Mouse (Mus musculus) CH12.LX (cell line): Measurements from ENCODE around the gene Prr29.
A peak's percentile ranks its signal among the peaks of the same experiment; 100 is the strongest.

Source experiments
- CTCF ChIP-seq, 2 experiments: IDR thresholded peaks in 1 of 2; conservative IDR thresholded peaks in 1 of 2; 2 replicates each; pipeline ENCODE4 v1.5.1; 2011 to 2012; ENCODE audit warnings: low read depth in 2 of 2, low read length in 2 of 2, improper control_type of control experiment in 1 of 2, inconsistent platforms in 1 of 2, mild to moderate bottlenecking in 1 of 2, moderate library complexity in 1 of 2
- ELF1 ChIP-seq: IDR thresholded peaks from 2 replicates; pipeline ENCODE4 v1.6.1; 2014; ENCODE audit warnings: low read depth, mild to moderate bottlenecking, inconsistent platforms, low read length, improper control_type of control experiment
- EP300 ChIP-seq: IDR thresholded peaks from 2 replicates; pipeline ENCODE4 v1.6.1; 2011; ENCODE audit warnings: low read length, improper control_type of control experiment
- MAFK ChIP-seq: IDR thresholded peaks from 2 replicates; pipeline ENCODE4 v1.6.1; 2011; ENCODE audit warnings: low read length, improper control_type of control experiment; ENCODE audit not compliant: insufficient replicate concordance
- MAX ChIP-seq: IDR thresholded peaks from 2 replicates; pipeline ENCODE4 v1.6.1; 2011; ENCODE audit warnings: low read length, improper control_type of control experiment
- NRF1 ChIP-seq: IDR thresholded peaks from 2 replicates; pipeline ENCODE4 v1.6.1; 2014; ENCODE audit warnings: low read depth, mild to moderate bottlenecking, inconsistent platforms, low read length, improper control_type of control experiment, moderate library complexity
- POLR2A ChIP-seq: IDR thresholded peaks from 2 replicates; pipeline ENCODE4 v1.6.1; 2011; ENCODE audit warnings: low read depth, mild to moderate bottlenecking, improper control_type of control experiment, low read length
- USF2 ChIP-seq: conservative IDR thresholded peaks from 2 replicates; pipeline ENCODE4 v1.6.1; 2011; ENCODE audit warnings: low read depth, low read length, improper control_type of control experiment
- ZMIZ1 ChIP-seq: IDR thresholded peaks from 2 replicates; pipeline ENCODE4 v1.6.1; 2012; ENCODE audit warnings: low read depth, mild to moderate bottlenecking, inconsistent platforms, low read length, improper control_type of control experiment

GRCm38 (mm10) chr11:106416331-106416730 lies 51.1 kb downstream of the Prr29 start:
- TF ChIP-seq POLR2A (no peak), NRF1 (no peak), CTCF (conservative IDR thresholded peaks at IDR 0.05 in 1 of 2, IDR thresholded peaks at IDR 0.05 in 1 of 2; ENCODE audit: low read depth in 2 of 2, low read length in 2 of 2) (no peak), ZMIZ1 (no peak), USF2 (no peak), MAFK (peak; percentile 30; the same call in 1 of the 2 replicates), ELF1 (peak; percentile 62), MAX (peak; percentile 80), EP300 (peak; percentile 81)
